Comparison of ENCODE assay signal across 9 mouse cellular contexts in genomic region chr8:84711933-84712758, GRCm38 (mm10). TPM values are rescaled to one million over a fixed set of nuclear protein-coding genes. Genes with fewer than 3 reads are reported as not detected.
A peak's percentile ranks its signal among the peaks of the same experiment; 100 is the strongest.
DNase-seq lines count a peak whose midpoint lies in the region; ATAC-seq lines count a peak whose summit lies in the region.
"Had no signal": no experiment of that assay in that cellular context is flagged by ENCODE, and none has a peak within 500 bp of the region (broad histone marks: within the 10 kb centered on the region; RNA-seq: fewer than 3 reads in every experiment).

No protein-coding gene starts in this region.

- peak overlapping the region; percentile 42 for H3K9ac ChIP-seq in forebrain, embryonic 16.5 days (replicated peaks; ENCODE audit: low read depth, low read length)
- no peak overlapping the region for H3K9ac ChIP-seq in hindbrain, embryonic 14.5 days

- no peaks in the 10 kb centered on the region for H3K9me3 ChIP-seq in forebrain, embryonic 16.5 days (ENCODE audit: control insufficient read depth, low read length)
- H3K9me3 ChIP-seq in hindbrain, embryonic 14.5 days (ENCODE audit: control insufficient read depth, low read length), result no peaks in the 10 kb centered on the region

- H3K36me3 ChIP-seq in forebrain, embryonic 16.5 days (ENCODE audit: control insufficient read depth, insufficient read depth), result peaks cover 3% of the 10 kb centered on the region; the same call in 1 of the 2 replicates
- no peaks in the 10 kb centered on the region for H3K36me3 ChIP-seq in hindbrain, embryonic 14.5 days (replicated peaks; ENCODE audit: control insufficient read depth, insufficient read depth)

- no peak overlapping the region for H3K4me3 ChIP-seq in forebrain, embryonic 16.5 days (replicated peaks; ENCODE audit: low read length)
- H3K4me3 ChIP-seq in hindbrain, embryonic 14.5 days (replicated peaks; ENCODE audit: low read length), result no peak overlapping the region
- H3K4me3 ChIP-seq: erythroblast, embryonic 14.5 days had no signal

- H3K27me3 ChIP-seq in forebrain, embryonic 16.5 days (replicated peaks; ENCODE audit: control insufficient read depth, insufficient read depth, low read length), result peaks cover 3% of the 10 kb centered on the region; the same call in 1 of the 2 replicates
- H3K27me3 ChIP-seq in hindbrain, embryonic 14.5 days (ENCODE audit: control insufficient read depth, insufficient read depth, low read length), result peaks cover 50% of the 10 kb centered on the region

- ATAC-seq in forebrain, embryonic 16.5 days, result peak; percentile 81
- peak; percentile 82 for ATAC-seq in hindbrain, embryonic 14.5 days (ENCODE audit: low FRiP score)

- H3K4me1 ChIP-seq in forebrain, embryonic 16.5 days (replicated peaks; ENCODE audit: control insufficient read depth, insufficient read depth, low read length), result peaks cover 84% of the 10 kb centered on the region
- H3K4me1 ChIP-seq in hindbrain, embryonic 14.5 days (replicated peaks; ENCODE audit: control insufficient read depth, insufficient read depth, low read length), result peaks cover 55% of the 10 kb centered on the region

- H3K27ac ChIP-seq in forebrain, embryonic 16.5 days (ENCODE audit: low read length), result peak overlapping the region; percentile 78
- peak overlapping the region; percentile 90 for H3K27ac ChIP-seq in hindbrain, embryonic 14.5 days

- DNase-seq in cerebellum, adult 11-12 months, result peak; percentile 61
- no peak for DNase-seq in cerebellum, adult 9-10 months
- DNase-seq in A20 (ENCODE audit: low read depth, low spot score), result peak; percentile 67
- DNase-seq in hindbrain, embryonic 14.5 days (ENCODE audit: low spot score), result peak; percentile 70
- DNase-seq in lung, postnatal 4 days, result peak; percentile 79 to 91
- DNase-seq in thymus, postnatal 36 days, result no peak
- DNase-seq in spleen, postnatal 10 days (ENCODE audit: low spot score in 2 of 2), result no peak

- WGBS in forebrain, embryonic 16.5 days, result 7% methylated on average over 10 of the region's 11 CpGs
- 11% methylated on average over 11 of the region's 11 CpGs for WGBS in hindbrain, embryonic 14.5 days

- H3K4me2 ChIP-seq in forebrain, embryonic 16.5 days (ENCODE audit: low read length), result no peak overlapping the region
- no peak overlapping the region for H3K4me2 ChIP-seq in hindbrain, embryonic 14.5 days (replicated peaks)

RNA-seq across cellular contexts. Expression of gene G430095P16Rik, which starts 10.7 kb away (rescaled TPM):
- 2.0 and 2.2 TPM in 2 replicates for polyA plus RNA-seq in forebrain, embryonic 16.5 days (2015; fragmentation: Nextera tagmentation; extraction: Ambion mirVana)
- polyA plus RNA-seq in hindbrain, embryonic 14.5 days (2014; fragmentation: Nextera tagmentation; extraction: Ambion mirVana), result 0.55 and 0.71 TPM in 2 replicates

RNA-seq across cellular contexts. Expression of gene Lyl1, which starts 10.9 kb away (rescaled TPM):
- polyA plus RNA-seq in forebrain, embryonic 16.5 days (2015; fragmentation: Nextera tagmentation; extraction: Ambion mirVana), result 2.6 and 2.9 TPM in 2 replicates
- polyA plus RNA-seq in hindbrain, embryonic 14.5 days (2014; fragmentation: Nextera tagmentation; extraction: Ambion mirVana), result 3.8 and 5.1 TPM in 2 replicates

RNA-seq across cellular contexts. Expression of gene Nacc1, which starts 24.5 kb away (rescaled TPM):
- 15.5 and 15.7 TPM in 2 replicates for polyA plus RNA-seq in forebrain, embryonic 16.5 days (2015; fragmentation: Nextera tagmentation; extraction: Ambion mirVana)
- 17.8 and 18.1 TPM in 2 replicates for polyA plus RNA-seq in hindbrain, embryonic 14.5 days (2014; fragmentation: Nextera tagmentation; extraction: Ambion mirVana)

RNA-seq across cellular contexts. Expression of gene Trmt1, which starts 26.0 kb away (rescaled TPM):
- 63.4 and 73.3 TPM in 2 replicates for polyA plus RNA-seq in forebrain, embryonic 16.5 days (2015; fragmentation: Nextera tagmentation; extraction: Ambion mirVana)
- polyA plus RNA-seq in hindbrain, embryonic 14.5 days (2014; fragmentation: Nextera tagmentation; extraction: Ambion mirVana), result 55.2 and 62.1 TPM in 2 replicates

RNA-seq across cellular contexts. Expression of gene Ier2, which starts 49.5 kb away (rescaled TPM):
- 22.5 and 25.5 TPM in 2 replicates for polyA plus RNA-seq in forebrain, embryonic 16.5 days (2015; fragmentation: Nextera tagmentation; extraction: Ambion mirVana)
- 17.4 and 20.1 TPM in 2 replicates for polyA plus RNA-seq in hindbrain, embryonic 14.5 days (2014; fragmentation: Nextera tagmentation; extraction: Ambion mirVana)

Comparison
In these comparisons a context has a peak if more than half of its experiments do, and no peak if none do; other contexts are left out.
1. DNase-seq: peak in cerebellum, adult 11-12 months (single experiment), A20 (single experiment), hindbrain, embryonic 14.5 days (single experiment) and lung, postnatal 4 days (2 of 2); none in cerebellum, adult 9-10 months (single experiment), thymus, postnatal 36 days (0 of 2) and spleen, postnatal 10 days (0 of 2).